ENCODE assay signal across 9 mouse cellular contexts in genomic region chr1:120586500-120587110, GRCm38 (mm10). TPM values are rescaled to one million over a fixed set of nuclear protein-coding genes. Genes with fewer than 3 reads are reported as not detected.
DNase-seq lines count a peak whose midpoint lies in the region; ATAC-seq and TF ChIP-seq lines count a peak whose summit lies in the region.
"Had no signal": no experiment of that assay in that cellular context is flagged by ENCODE, and none has a peak within 500 bp of the region (broad histone marks: within the 10 kb centered on the region; RNA-seq: fewer than 3 reads in every experiment).

No protein-coding gene starts in this region.

- no peaks in the 10 kb centered on the region for H3K36me3 ChIP-seq in embryonic facial prominence, embryonic 11.5 days (replicated peaks; ENCODE audit: control insufficient read depth, insufficient read depth, low read depth, low read length)
- no peaks in the 10 kb centered on the region for H3K36me3 ChIP-seq in hindbrain, embryonic 13.5 days
- H3K36me3 ChIP-seq: embryonic facial prominence, embryonic 13.5 days had no signal

- intact Hi-C loops in left cerebral cortex, adult 2 months (cut with DNase I), result loop anchor here (1.0 to 2.0 kb wide), 3 partner anchors 594 to 833 kb away; no protein-coding TSS in a partner anchor
- intact Hi-C loops in left cerebral cortex, postnatal 36 days (cut with DNase I), result loop anchor here (5.0 to 10.0 kb wide), 2 partner anchors 831 to 958 kb away; no protein-coding TSS in a partner anchor

- no peak overlapping the region for H3K27ac ChIP-seq in left cerebral cortex, adult 2 months
- H3K27ac ChIP-seq in embryonic facial prominence, embryonic 11.5 days (replicated peaks; ENCODE audit: low read depth, low read length), result no peak overlapping the region
- no peak overlapping the region for H3K27ac ChIP-seq in hindbrain, embryonic 13.5 days
- H3K27ac ChIP-seq: embryonic facial prominence, embryonic 13.5 days had no signal

- H3K4me3 ChIP-seq in left cerebral cortex, adult 2 months, result no peak overlapping the region
- no peak overlapping the region for H3K4me3 ChIP-seq in embryonic facial prominence, embryonic 11.5 days (ENCODE audit: low read depth, low read length)
- no peak overlapping the region for H3K4me3 ChIP-seq in hindbrain, embryonic 13.5 days
- H3K4me3 ChIP-seq: embryonic facial prominence, embryonic 13.5 days had no signal

- DNase-seq in left cerebral cortex, adult 2 months (ENCODE audit: extremely low spot score in 1 of 2, low spot score in 2 of 2), result peak; percentile 57 to 72
- no peak for DNase-seq in left cerebral cortex, adult 8-10 months (ENCODE audit: low spot score in 2 of 2)
- DNase-seq in adrenal gland, postnatal 25 days, result peak; percentile 61
- DNase-seq in embryonic facial prominence, embryonic 11.5 days (ENCODE audit: low spot score), result peak; percentile 90
- DNase-seq in left cerebral cortex, postnatal 36 days (ENCODE audit: low spot score in 2 of 2), result peak; percentile 26 to 67
- peak; percentile 45 for DNase-seq in naive thymus-derived CD4-positive, alpha-beta T cell, adult 2 months (ENCODE audit: low read depth)
- no peak for DNase-seq in natural killer cell, adult 2 months (ENCODE audit: low spot score in 2 of 2)

- no peak overlapping the region for H3K9ac ChIP-seq in embryonic facial prominence, embryonic 11.5 days (replicated peaks; ENCODE audit: low read length)
- no peak overlapping the region for H3K9ac ChIP-seq in hindbrain, embryonic 13.5 days
- H3K9ac ChIP-seq: embryonic facial prominence, embryonic 13.5 days had no signal

- no peak for ATAC-seq in embryonic facial prominence, embryonic 11.5 days (replicated peaks; ENCODE audit: insufficient number of reproducible peaks, low FRiP score, low TSS enrichment, low read depth)
- ATAC-seq in hindbrain, embryonic 13.5 days (ENCODE audit: low FRiP score), result peak; percentile 54; the same call in 1 of the 2 replicates

- TF ChIP-seq CTCF in left cerebral cortex, adult 2 months (IDR thresholded peaks at IDR 0.05), result peak; percentile 96

- H3K9me3 ChIP-seq in embryonic facial prominence, embryonic 11.5 days (replicated peaks; ENCODE audit: control insufficient read depth, low read length), result no peaks in the 10 kb centered on the region
- no peaks in the 10 kb centered on the region for H3K9me3 ChIP-seq in hindbrain, embryonic 13.5 days
- H3K9me3 ChIP-seq: embryonic facial prominence, embryonic 13.5 days had no signal

- H3K4me2 ChIP-seq in embryonic facial prominence, embryonic 11.5 days (ENCODE audit: low read depth, low read length), result no peak overlapping the region
- H3K4me2 ChIP-seq in hindbrain, embryonic 13.5 days, result no peak overlapping the region
- H3K4me2 ChIP-seq: embryonic facial prominence, embryonic 13.5 days had no signal

- peaks cover 13% of the 10 kb centered on the region for H3K27me3 ChIP-seq in embryonic facial prominence, embryonic 11.5 days (ENCODE audit: control insufficient read depth, insufficient read depth, low read length)
- peaks cover 49% of the 10 kb centered on the region for H3K27me3 ChIP-seq in hindbrain, embryonic 13.5 days

- WGBS in embryonic facial prominence, embryonic 11.5 days, result 11% methylated on average over 7 of the region's 7 CpGs
- WGBS in hindbrain, embryonic 13.5 days, result 13% methylated on average over 7 of the region's 7 CpGs

- H3K4me1 ChIP-seq in embryonic facial prominence, embryonic 11.5 days (ENCODE audit: control insufficient read depth, insufficient read depth, low read length), result no peaks in the 10 kb centered on the region
- 0 out of 2 replicates have a peak, but pooled peaks cover 3% of the 10 kb centered on the region for H3K4me1 ChIP-seq in hindbrain, embryonic 13.5 days (replicated peaks)

RNA-seq across cellular contexts. Expression of gene En1, which starts 15.6 kb away (rescaled TPM):
- not detected for total RNA-seq in left cerebral cortex, adult 2 months (2021)
- total RNA-seq in left cerebral cortex, adult 8-10 months (2022), result not detected
- not detected in 2 replicates for total RNA-seq in adrenal gland, postnatal 25 days (2021)
- 1.0 and 1.4 TPM in 2 replicates for polyA plus RNA-seq in embryonic facial prominence, embryonic 11.5 days (2014; fragmentation: Nextera tagmentation; extraction: Ambion mirVana)
- polyA plus RNA-seq in hindbrain, embryonic 13.5 days (2015; fragmentation: Nextera tagmentation; extraction: Ambion mirVana), result 4.0 and 7.8 TPM in 2 replicates
- total RNA-seq in left cerebral cortex, postnatal 36 days (2021), result not detected

Comparison
In these comparisons a context has a peak if more than half of its experiments do, and no peak if none do; other contexts are left out.
1. DNase-seq: peak in left cerebral cortex, adult 2 months (2 of 2), adrenal gland, postnatal 25 days (single experiment), embryonic facial prominence, embryonic 11.5 days (single experiment), left cerebral cortex, postnatal 36 days (2 of 2) and naive thymus-derived CD4-positive, alpha-beta T cell, adult 2 months (single experiment); none in left cerebral cortex, adult 8-10 months (0 of 2) and natural killer cell, adult 2 months (0 of 2).